Mouse (Mus musculus): ENCODE measurements around the gene Ksr2. TPM values are rescaled to one million over a fixed set of nuclear protein-coding genes. Genes with fewer than 3 reads are reported as not detected.
A peak's percentile ranks its signal among the peaks of the same experiment; 100 is the strongest.

Gene Ksr2
- polyA plus RNA-seq, 1 experiment from 2014 or later = 7.1 TPM

- H3K27me3 ChIP-seq = no peaks in the 10 kb centered on the region
- no peak overlapping the region for H3K4me2 ChIP-seq
- H3K4me3 ChIP-seq = no peak overlapping the region
- no peak for ATAC-seq (ENCODE audit: low FRiP score)
- no peaks in the 10 kb centered on the region for H3K36me3 ChIP-seq
- no peaks in the 10 kb centered on the region for H3K9me3 ChIP-seq
- 0 out of 2 replicates have a peak overlapping the region, but pooled peaks have one; percentile 35 for H3K9ac ChIP-seq
- WGBS = 59% methylated on average over 6 of the region's 6 CpGs
- peak overlapping the region; percentile 2; the same call in 1 of the 2 replicates for H3K27ac ChIP-seq
- H3K4me1 ChIP-seq (replicated peaks) = peaks cover 7% of the 10 kb centered on the region
Observed at GRCm38 (mm10) chr5:117781178-117781577, 367.4 kb downstream of the Ksr2 start.

- no peak overlapping the region for H3K4me3 ChIP-seq
- H3K4me1 ChIP-seq (replicated peaks) = no peaks in the 10 kb centered on the region
- H3K4me2 ChIP-seq = no peak overlapping the region
- H3K27ac ChIP-seq = no peak overlapping the region
- no peaks in the 10 kb centered on the region for H3K36me3 ChIP-seq
- no peaks in the 10 kb centered on the region for H3K9me3 ChIP-seq
- ATAC-seq (ENCODE audit: low FRiP score) = no peak
- no peak overlapping the region for H3K9ac ChIP-seq
- H3K27me3 ChIP-seq = no peaks in the 10 kb centered on the region
- 87% methylated on average over 6 of the region's 6 CpGs for WGBS
Observed at GRCm38 (mm10) chr5:117790071-117790470, 376.3 kb downstream of the Ksr2 start.

GRCm38 (mm10) chr5:117791875-117792274 is 378.1 kb downstream of the Ksr2 start:
- Histone ChIP-seq H3K27me3 (no peaks in the 10 kb centered on the region), H3K9ac (no peak overlapping the region), H3K4me2 (no peak overlapping the region), H3K4me3 (no peak overlapping the region), H3K27ac (no peak overlapping the region), H3K36me3 (no peaks in the 10 kb centered on the region), H3K4me1 (replicated peaks) (no peaks in the 10 kb centered on the region), H3K9me3 (no peaks in the 10 kb centered on the region)
- 69% methylated on average over 14 of the region's 14 CpGs for WGBS
- ATAC-seq (ENCODE audit: low FRiP score) = no peak

GRCm38 (mm10) chr5:117800849-117801248 is 387.0 kb downstream of the Ksr2 start:
- WGBS = 82% methylated on average over 9 of the region's 9 CpGs
- H3K36me3 ChIP-seq = no peaks in the 10 kb centered on the region
- H3K27me3 ChIP-seq = no peaks in the 10 kb centered on the region
- no peaks in the 10 kb centered on the region for H3K9me3 ChIP-seq
- ATAC-seq (ENCODE audit: low FRiP score) = no peak
- no peak overlapping the region for H3K27ac ChIP-seq
- H3K4me3 ChIP-seq = no peak overlapping the region
- no peaks in the 10 kb centered on the region for H3K4me1 ChIP-seq (replicated peaks)
- no peak overlapping the region for H3K9ac ChIP-seq
- no peak overlapping the region for H3K4me2 ChIP-seq

GRCm38 (mm10) chr5:117802071-117802521 is 388.3 kb downstream of the Ksr2 start:
- ATAC-seq (ENCODE audit: low FRiP score) = no peak
- H3K36me3 ChIP-seq = no peaks in the 10 kb centered on the region
- H3K4me1 ChIP-seq (replicated peaks) = no peaks in the 10 kb centered on the region
- no peak overlapping the region for H3K9ac ChIP-seq
- no peak overlapping the region for H3K4me2 ChIP-seq
- H3K27me3 ChIP-seq = no peaks in the 10 kb centered on the region
- H3K27ac ChIP-seq = no peak overlapping the region
- 80% methylated on average over 11 of the region's 11 CpGs for WGBS
- no peaks in the 10 kb centered on the region for H3K9me3 ChIP-seq
- no peak overlapping the region for H3K4me3 ChIP-seq

- 71% methylated on average over 7 of the region's 7 CpGs for WGBS
- Histone ChIP-seq H3K4me3 (no peak overlapping the region), H3K27me3 (no peaks in the 10 kb centered on the region), H3K9ac (no peak overlapping the region), H3K4me2 (no peak overlapping the region), H3K27ac (no peak overlapping the region), H3K36me3 (no peaks in the 10 kb centered on the region), H3K9me3 (no peaks in the 10 kb centered on the region), H3K4me1 (replicated peaks) (no peaks in the 10 kb centered on the region)
- ATAC-seq (ENCODE audit: low FRiP score) = no peak
Observed at GRCm38 (mm10) chr5:117803551-117803950, 389.8 kb downstream of the Ksr2 start.

GRCm38 (mm10) chr5:117810930-117811329 is 397.1 kb downstream of the Ksr2 start:
- Histone ChIP-seq H3K9me3 (no peaks in the 10 kb centered on the region), H3K4me3 (no peak overlapping the region), H3K4me2 (no peak overlapping the region), H3K9ac (no peak overlapping the region), H3K4me1 (replicated peaks) (no peaks in the 10 kb centered on the region), H3K27me3 (no peaks in the 10 kb centered on the region), H3K27ac (no peak overlapping the region), H3K36me3 (no peaks in the 10 kb centered on the region)
- no peak for ATAC-seq (ENCODE audit: low FRiP score)
- WGBS = 89% methylated on average over 7 of the region's 7 CpGs

- Histone ChIP-seq H3K36me3 (no peaks in the 10 kb centered on the region), H3K27me3 (no peaks in the 10 kb centered on the region)
- ATAC-seq (ENCODE audit: low FRiP score) = no peak
Observed at GRCm38 (mm10) chr5:117818800-117819199, 405.0 kb downstream of the Ksr2 start.

GRCm38 (mm10) chr5:117820445-117820844 is 406.6 kb downstream of the Ksr2 start:
- Histone ChIP-seq H3K9ac (no peak overlapping the region), H3K4me3 (no peak overlapping the region), H3K4me2 (no peak overlapping the region), H3K27ac (no peak overlapping the region), H3K9me3 (no peaks in the 10 kb centered on the region), H3K27me3 (no peaks in the 10 kb centered on the region), H3K36me3 (no peaks in the 10 kb centered on the region), H3K4me1 (replicated peaks) (no peaks in the 10 kb centered on the region)
- WGBS = 74% methylated on average over 7 of the region's 7 CpGs
- ATAC-seq (ENCODE audit: low FRiP score) = no peak

More at GRCm38 (mm10) chr5:117818800-117819199, 405.0 kb downstream of the Ksr2 start:
- WGBS = 52% methylated on average over 6 of the region's 6 CpGs
- Histone ChIP-seq H3K4me1 (replicated peaks) (no peaks in the 10 kb centered on the region), H3K4me2 (no peak overlapping the region), H3K9me3 (no peaks in the 10 kb centered on the region), H3K9ac (0 out of 2 replicates have a peak overlapping the region, but pooled peaks have one; percentile 15), H3K27ac (no peak overlapping the region), H3K4me3 (no peak overlapping the region)

- no peak overlapping the region for H3K4me2 ChIP-seq
- no peaks in the 10 kb centered on the region for H3K9me3 ChIP-seq
- H3K4me1 ChIP-seq (replicated peaks) = no peaks in the 10 kb centered on the region
- H3K4me3 ChIP-seq = no peak overlapping the region
- H3K27ac ChIP-seq = no peak overlapping the region
- H3K36me3 ChIP-seq = no peaks in the 10 kb centered on the region
- H3K9ac ChIP-seq = no peak overlapping the region
- 92% methylated on average over 9 of the region's 9 CpGs for WGBS
- no peak for ATAC-seq (ENCODE audit: low FRiP score)
- H3K27me3 ChIP-seq = no peaks in the 10 kb centered on the region
Observed at GRCm38 (mm10) chr5:117823811-117824210, 410.0 kb downstream of the Ksr2 start.

- ATAC-seq (ENCODE audit: low FRiP score) = no peak
- no peak overlapping the region for H3K27ac ChIP-seq
- no peaks in the 10 kb centered on the region for H3K4me1 ChIP-seq (replicated peaks)
- 78% methylated on average over 5 of the region's 5 CpGs for WGBS
- no peak overlapping the region for H3K4me2 ChIP-seq
- no peaks in the 10 kb centered on the region for H3K9me3 ChIP-seq
- no peaks in the 10 kb centered on the region for H3K36me3 ChIP-seq
- H3K9ac ChIP-seq = no peak overlapping the region
- no peak overlapping the region for H3K4me3 ChIP-seq
- no peaks in the 10 kb centered on the region for H3K27me3 ChIP-seq
Observed at GRCm38 (mm10) chr5:117824486-117824885, 410.7 kb downstream of the Ksr2 start.

All from hindbrain, embryonic 13.5 days (tissue).